Mouse (Mus musculus) neutrophil, adult 59 days (primary cell): ENCODE data around the gene Vmn2r110. TPM values are rescaled to one million over a fixed set of nuclear protein-coding genes. Genes with fewer than 3 reads are reported as not detected.

Experiments used
- total RNA-seq, 2 experiments: library from RNA; stranded (reverse); gene quantifications; 1 replicate in 1 of 2; 2 replicates in 1 of 2; pipeline ENCODE4 v1.2.4; 2023

The Vmn2r110 gene
- total RNA-seq = not detected

DNA sequence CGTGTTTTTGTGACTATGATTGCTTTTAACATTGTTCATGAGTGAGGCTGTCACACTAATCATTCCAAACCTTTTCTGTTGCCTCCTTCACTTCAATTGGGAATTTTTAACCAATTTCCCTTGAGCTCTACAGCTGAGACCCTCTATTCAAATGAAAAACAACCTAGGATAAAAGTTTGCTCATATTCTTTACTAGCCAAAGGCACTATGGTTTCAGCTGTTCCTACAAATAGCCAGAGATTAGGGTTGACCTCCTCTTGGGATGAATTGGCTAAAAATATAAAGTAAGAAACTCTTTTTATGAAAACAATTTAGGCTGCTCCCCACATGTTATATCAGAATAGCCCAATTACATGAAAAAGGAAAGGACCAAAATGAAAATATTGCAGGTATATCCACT is at the start of gene Vmn2r110:
Gene Vmn2r110, minus strand, starts transcription at position 101 of the 400 bp plus-strand sequence.

DNA sequence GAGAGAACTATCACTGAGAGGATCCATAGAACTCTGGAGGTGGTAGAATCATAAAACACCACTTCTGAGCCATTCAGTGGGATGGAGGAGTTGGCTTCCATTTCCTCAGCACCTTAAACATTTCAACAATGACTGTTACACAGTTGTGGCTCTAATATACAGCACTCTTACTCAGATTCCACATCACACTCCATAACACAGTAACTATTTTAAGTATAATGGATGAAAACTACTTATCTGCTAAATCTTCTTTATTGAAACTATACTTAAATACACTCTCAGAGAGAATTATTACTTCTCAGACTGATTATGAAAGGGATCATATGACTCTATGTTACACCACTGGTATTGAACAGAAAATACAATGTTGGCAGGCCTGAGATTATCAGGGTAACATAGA is 28.6 kb upstream of the Vmn2r110 start, which contains the start of gene Fpr-rs3:
Gene Fpr-rs3, minus strand, starts transcription at position 101 of the 400 bp plus-strand sequence.

DNA sequence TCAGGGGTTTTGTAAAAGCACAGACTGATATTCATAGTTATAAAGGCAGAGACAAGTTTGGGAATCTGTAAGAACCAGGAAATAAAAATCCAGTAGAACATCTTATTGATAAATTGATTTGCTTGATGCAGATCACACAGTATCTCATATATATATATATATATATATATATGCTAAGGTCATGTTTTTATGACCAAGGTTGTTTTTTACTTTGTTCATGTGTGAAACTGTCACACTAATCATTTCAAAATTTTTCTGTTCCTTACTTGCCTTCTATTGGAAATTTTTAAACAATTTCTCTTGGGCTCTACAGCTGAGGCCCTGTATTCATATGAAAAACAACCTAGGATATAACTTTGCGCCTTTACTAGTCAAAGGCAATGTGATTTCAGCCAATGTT is 31.6 kb downstream of the Vmn2r110 start, which contains the start of gene Vmn2r109:
Gene Vmn2r109, minus strand, starts transcription at position 101 of the 400 bp plus-strand sequence.

Other genes starting within 250 kb of the Vmn2r110 start
- not detected for gene Vmn1r224, start 182.3 kb downstream of the Vmn2r110 start, total RNA-seq
- gene Vmn2r108, start 115.1 kb downstream of the Vmn2r110 start, total RNA-seq = not detected
- gene Vmn1r225, start 98.3 kb downstream of the Vmn2r110 start, total RNA-seq = not detected
- gene Vmn2r109, start 31.7 kb downstream of the Vmn2r110 start, total RNA-seq = not detected
- not detected for gene Fpr-rs3, start 28.5 kb upstream of the Vmn2r110 start, total RNA-seq
- gene Vmn1r226, start 86.4 kb upstream of the Vmn2r110 start, total RNA-seq = not detected
- not detected for gene Vmn1r227, start 133.4 kb upstream of the Vmn2r110 start, total RNA-seq
- gene Vmn1r228, start 189.7 kb upstream of the Vmn2r110 start, total RNA-seq = not detected
- gene Vmn1r229, start 215.1 kb upstream of the Vmn2r110 start, total RNA-seq = under 1 TPM in 1 of 2 experiments, not detected in 1; 0.04 TPM
- gene Vmn1r230, start 244.0 kb upstream of the Vmn2r110 start, total RNA-seq = not detected